Mouse (Mus musculus): ENCODE measurements around the gene Mcl1.

GRCm38 (mm10) chr3:95651391-95652203 lies 7.0 kb upstream of the Mcl1 start:
- TF ChIP-seq POLR2A (IDR thresholded peaks at IDR 0.05; ENCODE audit: borderline replicate concordance, insufficient read depth, low read length) = no peak
- TF ChIP-seq CTCF (IDR thresholded peaks at IDR 0.05; ENCODE audit: borderline replicate concordance, insufficient read depth, low read depth, low read length) = no peak
